Comparison of ENCODE assay signal across 7 mouse cellular contexts in the genomic region with DNA sequence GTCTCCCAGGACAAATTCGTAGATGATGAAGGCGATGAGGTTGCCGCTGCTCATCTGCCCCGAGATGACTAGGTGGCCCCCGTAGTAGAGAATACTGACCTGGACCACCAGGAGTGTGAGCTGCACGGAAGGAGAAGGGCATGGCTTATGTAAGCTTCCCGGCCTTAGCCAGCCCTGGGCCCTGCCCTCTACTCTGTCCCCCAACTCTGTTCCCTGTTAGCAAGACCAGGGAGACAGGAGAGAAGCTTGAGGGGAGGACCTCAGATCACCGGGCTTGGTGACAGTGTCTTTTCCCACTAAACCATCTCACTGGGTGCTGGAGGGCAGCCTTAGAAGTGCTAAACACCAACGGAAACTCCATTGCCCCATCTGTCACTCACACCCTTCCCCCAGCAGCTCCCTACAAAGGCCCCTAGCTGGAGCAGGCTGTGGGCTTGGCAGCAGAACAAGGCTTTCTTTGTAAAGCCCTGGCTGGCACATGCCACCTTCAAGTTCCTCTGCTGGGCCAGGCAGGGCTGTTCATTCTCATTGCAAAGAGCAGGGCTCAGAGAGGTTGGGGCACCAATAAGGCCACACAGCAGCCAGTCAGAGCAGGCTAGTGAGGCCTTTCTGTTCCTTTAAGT. TPM values are rescaled to one million over a fixed set of nuclear protein-coding genes. Genes with fewer than 3 reads are reported as not detected.
DNase-seq lines count a peak whose midpoint lies in the region; ATAC-seq lines count a peak whose summit lies in the region.

No protein-coding gene starts in this region.

- DNase-seq in CD4-positive helper T cell, adult 2 months (ENCODE audit: low read depth, low spot score): peak; percentile 82
- DNase-seq in brain, adult 2 months (ENCODE audit: low read depth, low spot score): peak; percentile 93
- peak; percentile 70 for DNase-seq in left cerebral cortex, adult 11 months (ENCODE audit: low spot score)
- no peak for DNase-seq in adrenal gland, adult 2 months

- H3K9ac ChIP-seq in neural tube, embryonic 14.5 days (replicated peaks; ENCODE audit: low read depth, low read length): no peak overlapping the region

- no peak overlapping the region for H3K4me2 ChIP-seq in neural tube, embryonic 14.5 days (ENCODE audit: low read depth, low read length)

- H3K36me3 ChIP-seq in neural tube, embryonic 14.5 days (ENCODE audit: control insufficient read depth, insufficient read depth, low read length): no peaks in the 10 kb centered on the region

- 0 out of 2 replicates have a peak overlapping the region, but pooled peaks have one; percentile 58 for H3K27ac ChIP-seq in neural tube, embryonic 14.5 days (ENCODE audit: low read depth, low read length)

- WGBS in neural tube, embryonic 14.5 days: 60% methylated on average over 9 of the region's 9 CpGs

- ATAC-seq in frontal cortex, adult (ENCODE audit: low TSS enrichment): peak; percentile 64
- peak; percentile 86; the same call in 1 of the 2 replicates for ATAC-seq in neural tube, embryonic 14.5 days (ENCODE audit: low read depth)
- no peak for ATAC-seq in erythroid progenitor cell, adult 5-6 weeks (replicated peaks; ENCODE audit: low FRiP score, poor library complexity, severe bottlenecking)

- no peaks in the 10 kb centered on the region for H3K27me3 ChIP-seq in neural tube, embryonic 14.5 days (ENCODE audit: control insufficient read depth, insufficient read depth, low read length)

- H3K4me3 ChIP-seq in neural tube, embryonic 14.5 days (ENCODE audit: low read depth, low read length): no peak overlapping the region

- H3K4me1 ChIP-seq in neural tube, embryonic 14.5 days (ENCODE audit: control insufficient read depth, insufficient read depth, low read length): 0 out of 2 replicates have a peak, but pooled peaks cover 7% of the 10 kb centered on the region

- no peaks in the 10 kb centered on the region for H3K9me3 ChIP-seq in neural tube, embryonic 14.5 days (ENCODE audit: control insufficient read depth, low read length)

RNA-seq across cellular contexts. Expression of gene Abcb9, which starts 16.7 kb away (rescaled TPM):
- 9.8 and 12.8 TPM in 2 replicates for polyA plus RNA-seq in neural tube, embryonic 14.5 days (2014; fragmentation: Nextera tagmentation; extraction: Ambion mirVana)
- total RNA-seq in adrenal gland, adult 2 months (2021): 10 to 100 TPM in 1 of 2 experiments, 1 to 10 TPM in 1; 9.9 to 16.0 TPM
- polyA plus RNA-seq in adrenal gland, adult 2 months (2012; rRNA removed): 14.8 and 15.4 TPM in 2 replicates
- 22.3 and 24.7 TPM in 2 replicates for total RNA-seq in erythroid progenitor cell, adult 5-6 weeks (2015; ENCODE audit: low replicate concordance)
- total RNA-seq in erythroid progenitor cell, adult 5-6 weeks (2017; ENCODE audit: low replicate concordance): 23.8 and 25.2 TPM in 2 replicates

RNA-seq across cellular contexts. Expression of gene Ogfod2, which starts 33.2 kb away (rescaled TPM):
- 25.0 and 29.1 TPM in 2 replicates for polyA plus RNA-seq in neural tube, embryonic 14.5 days (2014; fragmentation: Nextera tagmentation; extraction: Ambion mirVana)
- total RNA-seq in adrenal gland, adult 2 months (2021): 10 to 100 TPM; 28.9 to 49.2 TPM
- polyA plus RNA-seq in adrenal gland, adult 2 months (2012; rRNA removed): 177 and 230 TPM in 2 replicates
- total RNA-seq in erythroid progenitor cell, adult 5-6 weeks (2015; ENCODE audit: low replicate concordance): 2.5 TPM in 1 of 2 replicates, not detected in the other
- 3.5 and 15.1 TPM in 2 replicates for total RNA-seq in erythroid progenitor cell, adult 5-6 weeks (2017; ENCODE audit: low replicate concordance)

RNA-seq across cellular contexts. Expression of gene Arl6ip4, which starts 37.0 kb away (rescaled TPM):
- 72.5 and 76.2 TPM in 2 replicates for polyA plus RNA-seq in neural tube, embryonic 14.5 days (2014; fragmentation: Nextera tagmentation; extraction: Ambion mirVana)
- total RNA-seq in adrenal gland, adult 2 months (2021): 10 to 100 TPM; 40.0 to 56.3 TPM
- 18.8 and 28.8 TPM in 2 replicates for polyA plus RNA-seq in adrenal gland, adult 2 months (2012; rRNA removed)
- 22.6 and 57.3 TPM in 2 replicates for total RNA-seq in erythroid progenitor cell, adult 5-6 weeks (2015; ENCODE audit: low replicate concordance)
- total RNA-seq in erythroid progenitor cell, adult 5-6 weeks (2017; ENCODE audit: low replicate concordance): 21.8 and 56.7 TPM in 2 replicates

RNA-seq across cellular contexts. Expression of gene Vps37b, which starts 46.8 kb away (rescaled TPM):
- 47.1 and 58.1 TPM in 2 replicates for polyA plus RNA-seq in neural tube, embryonic 14.5 days (2014; fragmentation: Nextera tagmentation; extraction: Ambion mirVana)
- 100 to 1,000 TPM in 1 of 2 experiments, 10 to 100 TPM in 1; 65.8 to 146 TPM for total RNA-seq in adrenal gland, adult 2 months (2021)
- 198 and 208 TPM in 2 replicates for polyA plus RNA-seq in adrenal gland, adult 2 months (2012; rRNA removed)
- 15.5 TPM in 2 replicates for total RNA-seq in erythroid progenitor cell, adult 5-6 weeks (2015; ENCODE audit: low replicate concordance)
- 7.3 and 9.6 TPM in 2 replicates for total RNA-seq in erythroid progenitor cell, adult 5-6 weeks (2017; ENCODE audit: low replicate concordance)
